Mouse (Mus musculus) brain, embryonic 14.5 days (tissue): ENCODE measurements around the gene Acot13.
A peak's percentile ranks its signal among the peaks of the same experiment; 100 is the strongest.

ENCODE experiments used
- CTCF ChIP-seq: fragments of 200-500 bp; IDR thresholded peaks from 2 replicates; pipeline ENCODE4 v1.5.1; 2012; ENCODE audit warnings: inconsistent platforms, mild to moderate bottlenecking, moderate library complexity, borderline replicate concordance; ENCODE audit not compliant: insufficient read depth, insufficient read length; ENCODE audit errors: extremely low read depth
- POLR2A ChIP-seq: fragments of 200-500 bp; IDR thresholded peaks from 2 replicates; pipeline ENCODE4 v1.6.1; 2012; ENCODE audit warnings: mild to moderate bottlenecking, inconsistent platforms, borderline replicate concordance; ENCODE audit not compliant: poor library complexity, insufficient read depth, insufficient read length, severe bottlenecking; ENCODE audit errors: extremely low read depth

GRCm38 (mm10) chr13:24862520-24862919 is 31.2 kb upstream of the Acot13 start:
- TF ChIP-seq CTCF (peak; percentile 27; the same call in 1 of the 2 replicates), POLR2A (no peak)
